Mouse (Mus musculus) embryonic facial prominence, embryonic 13.5 days (tissue): ENCODE measurements around the gene Ciao2b. TPM values are rescaled to one million over a fixed set of nuclear protein-coding genes. Genes with fewer than 3 reads are reported as not detected.

Experiments used
- ATAC-seq: fragments of 200-750 bp; cut with Nextera tagmentation; 2 replicates; pipeline ENCODE4 v1.8.0; 2017; ENCODE audit warnings: low read depth; ENCODE audit not compliant: insufficient number of reproducible peaks, insufficient read depth, low FRiP score, low TSS enrichment
- H3K27ac ChIP-seq: fragments of 300-500 bp; sonication (generic); 2 replicates; pipeline ENCODE4 v1.5.1; 2015; ENCODE audit warnings: moderate library complexity, mild to moderate bottlenecking, inconsistent platforms
- H3K27me3 ChIP-seq: fragments of 300-500 bp; sonication (generic); 2 replicates; pipeline ENCODE4 v1.6.1; 2015; ENCODE audit warnings: mild to moderate bottlenecking, inconsistent platforms
- H3K36me3 ChIP-seq: fragments of 300-500 bp; sonication (generic); 2 replicates; pipeline ENCODE4 v1.6.1; 2015; ENCODE audit warnings: mild to moderate bottlenecking, inconsistent platforms
- H3K4me1 ChIP-seq: fragments of 300-500 bp; sonication (generic); 2 replicates; pipeline ENCODE4 v1.6.1; 2015; ENCODE audit warnings: inconsistent platforms
- H3K4me2 ChIP-seq: fragments of 300-500 bp; sonication (generic); 2 replicates; pipeline ENCODE4 v1.6.1; 2015; ENCODE audit warnings: moderate library complexity, mild to moderate bottlenecking, inconsistent platforms
- H3K4me3 ChIP-seq: fragments of 300-500 bp; sonication (generic); 2 replicates; pipeline ENCODE4 v1.5.1; 2015; ENCODE audit warnings: mild to moderate bottlenecking, inconsistent platforms
- H3K9ac ChIP-seq: fragments of 300-500 bp; sonication (generic); 2 replicates; pipeline ENCODE4 v1.6.1; 2015; ENCODE audit warnings: mild to moderate bottlenecking, inconsistent platforms
- H3K9me3 ChIP-seq: fragments of 300-500 bp; sonication (generic); 2 replicates; pipeline ENCODE4 v1.6.1; 2016; ENCODE audit warnings: inconsistent platforms
- WGBS: fragments of 180-500 bp; shearing (Covaris S2); methylation state at CpG from one replicate; pipeline ENCODE4 v1.1.7; 2015; ENCODE audit warnings: mixed read lengths; 5-methylcytosine and 5-hydroxymethylcytosine counted together
- polyA plus RNA-seq: library from polyadenylated mRNA; unstranded; fragments of >200 nt; fragmentation: Nextera tagmentation; extraction: Ambion mirVana; gene quantifications from 2 replicates; pipeline ENCODE4 v1.2.1, GENCODE M21; 2015

Gene Ciao2b
- polyA plus RNA-seq, 1 experiment from 2014 or later, result 83.5 TPM

DNA sequence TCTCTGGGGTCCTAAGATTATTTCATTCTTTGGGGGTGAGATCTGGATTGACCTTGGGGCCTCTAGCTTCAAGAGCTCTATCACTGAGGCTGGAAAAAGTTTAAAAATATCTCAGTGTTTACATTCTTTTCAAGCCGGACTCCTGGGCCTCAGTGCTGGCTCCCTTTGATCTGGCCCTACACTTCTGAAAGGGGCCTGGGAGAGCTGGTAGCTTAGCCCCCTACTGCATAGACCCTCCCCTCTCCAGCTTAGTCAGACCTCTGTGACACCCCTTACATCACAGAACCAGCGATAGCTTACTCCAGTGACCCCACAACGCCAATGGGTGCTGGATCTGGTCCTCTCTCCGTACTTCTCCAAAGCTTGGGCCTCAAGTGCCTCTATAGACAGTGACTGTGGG lies 30.2 kb downstream of the Ciao2b start:
- no peak for ATAC-seq

DNA sequence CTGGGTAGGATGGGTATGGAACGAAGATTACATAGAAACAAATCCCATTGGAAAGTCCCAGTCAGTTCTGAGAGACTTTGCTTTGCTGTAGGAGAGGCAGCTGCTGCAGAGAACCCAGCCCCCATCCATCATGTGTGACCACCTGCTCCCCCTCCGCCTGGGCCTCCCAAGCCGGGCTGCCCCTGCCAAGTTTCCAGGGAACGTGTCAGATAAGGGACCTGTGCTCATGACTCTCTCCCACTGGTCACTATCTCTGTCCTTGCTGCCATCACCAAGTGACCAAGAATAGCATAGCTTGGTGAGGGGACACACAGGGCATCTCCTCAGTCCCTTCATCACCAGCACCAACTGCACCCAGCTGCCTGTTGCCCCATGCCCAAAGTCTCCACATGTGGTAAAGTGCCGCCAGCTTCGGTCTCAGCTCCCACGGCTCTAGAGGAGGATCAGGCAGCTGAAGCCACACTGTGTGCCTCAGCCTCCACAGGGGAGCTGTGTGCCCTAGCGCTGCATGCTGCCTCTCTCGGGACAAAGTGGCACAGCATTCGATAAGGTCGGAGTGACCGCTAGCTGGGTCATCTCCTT lies 31.5 kb downstream of the Ciao2b start:
- H3K36me3 ChIP-seq, result no peaks in the 10 kb centered on the region
- 86% methylated on average over 12 of the region's 12 CpGs for WGBS
- H3K9me3 ChIP-seq, result no peaks in the 10 kb centered on the region
- H3K27me3 ChIP-seq, result no peaks in the 10 kb centered on the region
- H3K4me1 ChIP-seq, result no peaks in the 10 kb centered on the region
- no peak for ATAC-seq
- H3K27ac ChIP-seq, result no peak overlapping the region
- H3K4me2 ChIP-seq, result no peak overlapping the region
- no peak overlapping the region for H3K4me3 ChIP-seq
- H3K9ac ChIP-seq, result no peak overlapping the region

More for the DNA sequence above, 30.2 kb downstream of the Ciao2b start:
- Histone ChIP-seq H3K27me3 (no peaks in the 10 kb centered on the region), H3K9ac (no peak overlapping the region), H3K9me3 (no peaks in the 10 kb centered on the region), H3K4me2 (no peak overlapping the region), H3K36me3 (no peaks in the 10 kb centered on the region), H3K27ac (no peak overlapping the region), H3K4me1 (no peaks in the 10 kb centered on the region), H3K4me3 (no peak overlapping the region)
- WGBS, result 73% methylated on average over 4 of the region's 4 CpGs

DNA sequence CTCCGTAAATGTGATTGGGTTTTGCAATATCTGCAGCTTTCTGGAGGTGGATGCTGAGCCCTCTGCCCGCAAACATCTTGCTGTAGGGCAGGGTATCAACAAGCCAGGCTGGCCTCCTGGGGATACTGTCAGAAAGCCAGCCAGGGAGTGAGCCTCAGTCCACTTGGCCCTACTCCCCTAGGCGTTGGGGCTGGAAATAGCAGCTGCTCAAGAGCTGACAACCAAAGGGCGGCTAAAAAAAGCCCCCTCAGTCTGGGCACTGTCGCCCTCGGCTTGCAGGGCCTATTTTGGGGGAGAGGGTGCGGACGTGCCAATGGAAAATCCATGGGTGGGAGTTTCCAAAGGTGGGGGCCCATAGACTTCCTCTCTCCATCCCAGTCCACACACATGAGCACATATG lies 32.5 kb downstream of the Ciao2b start:
- WGBS, result 75% methylated on average over 8 of the region's 8 CpGs
- ATAC-seq, result no peak
- Histone ChIP-seq H3K27ac (no peak overlapping the region), H3K27me3 (no peaks in the 10 kb centered on the region), H3K4me3 (no peak overlapping the region), H3K36me3 (no peaks in the 10 kb centered on the region), H3K9me3 (no peaks in the 10 kb centered on the region), H3K4me2 (no peak overlapping the region), H3K4me1 (no peaks in the 10 kb centered on the region), H3K9ac (no peak overlapping the region)

DNA sequence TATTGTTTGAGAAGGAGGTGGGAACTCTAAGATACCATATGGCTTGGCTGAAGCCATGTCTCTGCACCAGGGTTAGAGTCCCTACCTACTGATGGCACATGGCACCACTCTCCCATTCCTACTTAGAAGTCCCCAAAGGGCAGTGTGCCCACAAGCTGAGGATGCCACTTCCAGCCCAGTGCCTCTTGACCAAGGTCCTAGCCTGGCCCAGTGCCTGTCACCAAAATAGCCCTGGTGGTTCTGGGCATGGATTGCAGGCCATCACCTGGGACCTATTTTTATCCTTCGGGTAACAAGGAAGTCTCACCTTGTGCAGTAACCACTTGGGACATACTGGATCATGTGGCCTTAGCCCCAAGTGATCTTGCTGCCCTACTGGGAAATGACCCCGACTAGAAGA lies 33.8 kb downstream of the Ciao2b start:
- H3K9ac ChIP-seq, result no peak overlapping the region
- WGBS, result 65% methylated on average over 2 of the region's 2 CpGs
- no peaks in the 10 kb centered on the region for H3K4me1 ChIP-seq
- H3K36me3 ChIP-seq, result no peaks in the 10 kb centered on the region
- no peaks in the 10 kb centered on the region for H3K27me3 ChIP-seq
- H3K9me3 ChIP-seq, result no peaks in the 10 kb centered on the region
- no peak overlapping the region for H3K4me2 ChIP-seq
- no peak overlapping the region for H3K27ac ChIP-seq
- no peak for ATAC-seq
- no peak overlapping the region for H3K4me3 ChIP-seq

DNA sequence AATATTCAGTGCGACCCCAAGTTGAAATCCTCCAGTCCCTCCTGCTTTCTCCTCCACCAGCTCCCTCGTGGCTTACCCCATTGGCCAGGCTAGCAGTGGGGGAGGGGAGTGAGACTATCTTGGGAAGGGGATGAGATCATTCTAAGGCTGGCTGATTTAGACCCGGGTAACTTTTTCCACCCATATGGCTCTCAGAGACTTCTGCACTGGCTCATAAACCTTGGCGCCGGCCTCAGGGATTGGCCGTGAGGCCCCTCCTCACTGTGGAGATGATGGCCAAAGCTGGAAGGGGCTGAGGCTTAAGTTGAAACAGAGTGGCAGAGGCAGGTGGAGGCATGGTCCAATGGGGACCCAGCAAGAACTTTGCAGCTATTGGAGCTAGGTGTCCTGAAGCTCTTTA lies 35.4 kb downstream of the Ciao2b start:
- Histone ChIP-seq H3K27me3 (peaks cover 2% of the 10 kb centered on the region; the same call in 1 of the 2 replicates), H3K27ac (no peak overlapping the region), H3K9ac (no peak overlapping the region), H3K4me3 (no peak overlapping the region), H3K4me2 (no peak overlapping the region), H3K36me3 (no peaks in the 10 kb centered on the region), H3K9me3 (no peaks in the 10 kb centered on the region), H3K4me1 (peaks cover 7% of the 10 kb centered on the region; the same call in 1 of the 2 replicates)
- WGBS, result 55% methylated on average over 6 of the region's 6 CpGs
- ATAC-seq, result no peak

DNA sequence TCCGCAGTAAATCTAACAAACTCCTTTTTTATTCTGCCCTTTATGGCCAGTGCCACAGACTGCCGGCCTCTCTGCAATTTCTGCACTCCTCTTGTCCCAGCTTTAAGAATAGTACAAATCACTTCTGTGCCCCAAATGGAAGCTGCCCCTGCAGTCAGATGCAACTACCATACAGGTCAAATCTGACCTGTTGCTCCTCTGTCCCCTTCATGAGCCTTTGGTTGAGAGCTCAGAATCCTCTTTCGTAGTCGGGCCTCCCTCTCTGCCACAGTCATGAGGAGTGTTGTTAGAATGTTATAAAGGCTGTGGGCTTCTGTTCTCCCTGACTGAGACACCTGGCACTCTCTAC lies 38.5 kb downstream of the Ciao2b start:
- WGBS, result 69% methylated on average over 4 of the region's 4 CpGs
- no peak for ATAC-seq
- H3K4me2 ChIP-seq, result peak overlapping the region; percentile 61
- H3K27me3 ChIP-seq, result peaks cover 6% of the 10 kb centered on the region; the same call in 1 of the 2 replicates
- H3K4me1 ChIP-seq, result peaks cover 7% of the 10 kb centered on the region; the same call in 1 of the 2 replicates
- H3K4me3 ChIP-seq, result no peak overlapping the region
- H3K9me3 ChIP-seq, result no peaks in the 10 kb centered on the region
- no peak overlapping the region for H3K27ac ChIP-seq
- H3K9ac ChIP-seq, result 0 out of 2 replicates have a peak overlapping the region, but pooled peaks have one; percentile 51
- no peaks in the 10 kb centered on the region for H3K36me3 ChIP-seq

DNA sequence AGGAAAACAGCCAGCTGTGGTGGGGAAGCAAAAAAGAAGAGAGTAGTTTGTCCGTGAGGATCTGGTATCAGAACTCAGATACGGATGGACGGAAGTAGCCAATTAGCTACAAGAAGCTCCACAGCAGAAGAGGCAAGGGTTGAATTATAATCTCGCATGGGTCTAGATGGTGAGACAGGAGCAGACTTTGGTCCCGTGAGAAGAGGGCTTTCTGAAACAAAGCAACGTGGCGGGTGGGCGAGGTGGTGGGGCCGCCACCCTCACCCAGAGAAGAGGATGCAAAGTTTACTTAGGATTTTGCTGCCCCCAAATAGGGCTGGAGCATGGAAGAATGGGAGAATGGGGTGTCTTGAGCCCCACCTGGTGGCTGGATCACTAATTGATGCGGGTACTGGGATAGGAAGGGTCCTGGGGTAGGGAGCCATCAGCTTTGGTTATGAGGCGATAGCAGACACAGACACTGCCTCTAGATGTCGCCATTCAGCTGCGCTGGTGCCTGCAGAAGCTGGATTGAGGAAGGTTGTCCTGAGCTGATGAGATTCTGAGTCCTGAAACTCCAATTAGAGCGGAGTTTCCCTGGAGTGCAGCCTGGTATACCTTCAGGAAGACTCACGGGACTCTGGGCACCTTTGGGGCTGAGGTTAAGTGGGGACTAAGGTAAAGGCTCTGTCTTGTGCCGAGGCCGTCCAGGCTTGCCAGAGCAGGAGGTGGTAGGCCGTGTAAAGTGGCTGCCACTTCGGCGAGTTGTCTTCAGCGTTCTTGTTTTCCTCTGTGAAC lies 39.1 kb downstream of the Ciao2b start:
- H3K4me3 ChIP-seq, result peak overlapping the region; percentile 38
- H3K36me3 ChIP-seq, result no peaks in the 10 kb centered on the region
- peaks cover 6% of the 10 kb centered on the region; the same call in 1 of the 2 replicates for H3K27me3 ChIP-seq
- ATAC-seq, result peak; percentile 87
- 19% methylated on average over 21 of the region's 21 CpGs for WGBS
- H3K9me3 ChIP-seq, result no peaks in the 10 kb centered on the region
- H3K4me1 ChIP-seq, result peaks cover 7% of the 10 kb centered on the region; the same call in 1 of the 2 replicates
- peak overlapping the region; percentile 61 for H3K4me2 ChIP-seq
- no peak overlapping the region for H3K27ac ChIP-seq
- peak overlapping the region; percentile 54 for H3K9ac ChIP-seq

DNA sequence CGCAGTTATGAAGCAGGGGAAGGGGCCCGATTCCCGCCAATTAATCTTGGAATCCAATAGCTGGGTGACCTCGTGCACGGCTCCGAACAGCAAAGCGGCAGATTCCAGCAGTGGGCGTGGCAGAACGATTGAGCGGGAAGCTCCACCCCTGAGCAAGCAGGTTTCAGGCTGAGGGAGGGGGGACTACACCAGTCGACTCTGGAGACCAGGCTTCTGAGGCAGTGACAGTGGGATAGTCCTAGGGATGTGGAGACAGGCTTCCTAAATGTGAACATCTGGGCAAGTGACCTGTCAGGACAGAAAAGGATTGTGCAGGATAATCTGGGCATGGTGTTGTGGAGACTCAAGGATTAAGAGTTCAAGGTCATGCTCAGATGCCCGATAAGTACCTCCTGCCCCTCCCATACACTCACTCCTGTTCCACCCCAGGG lies 39.8 kb downstream of the Ciao2b start:
- peaks cover 7% of the 10 kb centered on the region; the same call in 1 of the 2 replicates for H3K4me1 ChIP-seq
- H3K9me3 ChIP-seq, result no peaks in the 10 kb centered on the region
- no peak overlapping the region for H3K27ac ChIP-seq
- no peaks in the 10 kb centered on the region for H3K36me3 ChIP-seq
- H3K9ac ChIP-seq, result peak overlapping the region; percentile 54; the same call in 1 of the 2 replicates
- H3K4me2 ChIP-seq, result peak overlapping the region; percentile 61
- under 1% methylated on average over 12 of the region's 12 CpGs for WGBS
- peaks cover 6% of the 10 kb centered on the region; the same call in 1 of the 2 replicates for H3K27me3 ChIP-seq
- peak overlapping the region; percentile 38 for H3K4me3 ChIP-seq
- no peak; the same call in 1 of the 2 replicates for ATAC-seq

DNA sequence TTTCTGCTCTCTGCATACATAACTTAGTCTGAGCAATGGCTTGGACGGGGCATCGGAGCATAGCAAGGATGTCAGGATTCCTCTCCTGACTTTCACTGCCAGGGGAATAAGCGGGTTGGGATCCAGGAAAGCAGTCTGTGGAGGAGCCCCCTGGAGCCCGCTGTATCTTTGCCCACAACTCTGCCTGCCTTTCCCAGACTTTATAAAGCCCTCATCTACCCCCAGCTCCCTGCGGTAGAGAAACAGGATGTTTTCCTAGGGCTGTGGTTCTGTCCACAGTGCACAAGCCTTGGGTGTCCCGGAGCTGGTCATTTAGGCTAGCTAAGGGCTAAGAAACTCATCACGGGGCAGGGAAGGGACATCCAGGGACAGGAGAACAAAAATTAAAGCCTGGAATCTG lies 40.4 kb downstream of the Ciao2b start:
- no peak for ATAC-seq
- Histone ChIP-seq H3K27me3 (peaks cover 6% of the 10 kb centered on the region; the same call in 1 of the 2 replicates), H3K4me1 (peaks cover 7% of the 10 kb centered on the region; the same call in 1 of the 2 replicates), H3K9me3 (no peaks in the 10 kb centered on the region), H3K27ac (no peak overlapping the region), H3K9ac (no peak overlapping the region), H3K4me3 (no peak overlapping the region), H3K36me3 (peaks cover 4% of the 10 kb centered on the region), H3K4me2 (peak overlapping the region; percentile 61)
- WGBS, result 25% methylated on average over 7 of the region's 7 CpGs

DNA sequence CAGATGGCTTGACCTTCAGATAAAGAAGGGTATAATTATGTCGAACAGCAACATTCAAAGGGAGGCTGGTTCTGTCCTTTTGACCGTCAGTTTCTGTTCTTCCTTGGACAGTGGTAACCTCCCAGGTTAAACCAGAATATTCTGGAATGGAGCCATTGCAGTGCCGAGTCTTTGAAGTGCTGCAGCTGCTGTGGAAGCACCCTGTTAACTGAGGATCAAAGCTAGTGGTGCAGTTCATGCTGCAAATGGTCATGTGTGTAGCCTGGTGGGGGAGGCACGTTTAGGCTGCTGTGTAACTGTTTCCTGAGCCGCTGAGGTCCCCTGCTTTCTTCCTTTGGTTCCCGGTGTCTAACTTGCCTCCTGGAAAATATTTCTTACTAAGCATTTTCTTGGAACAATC lies 43.3 kb downstream of the Ciao2b start:
- H3K9me3 ChIP-seq, result no peaks in the 10 kb centered on the region
- no peak overlapping the region for H3K4me2 ChIP-seq
- WGBS, result 56% methylated on average over 6 of the region's 6 CpGs
- H3K9ac ChIP-seq, result no peak overlapping the region
- peaks cover 6% of the 10 kb centered on the region; the same call in 1 of the 2 replicates for H3K27me3 ChIP-seq
- no peak overlapping the region for H3K4me3 ChIP-seq
- ATAC-seq, result no peak
- no peak overlapping the region for H3K27ac ChIP-seq
- peaks cover 7% of the 10 kb centered on the region; the same call in 1 of the 2 replicates for H3K4me1 ChIP-seq
- H3K36me3 ChIP-seq, result peaks cover 31% of the 10 kb centered on the region

DNA sequence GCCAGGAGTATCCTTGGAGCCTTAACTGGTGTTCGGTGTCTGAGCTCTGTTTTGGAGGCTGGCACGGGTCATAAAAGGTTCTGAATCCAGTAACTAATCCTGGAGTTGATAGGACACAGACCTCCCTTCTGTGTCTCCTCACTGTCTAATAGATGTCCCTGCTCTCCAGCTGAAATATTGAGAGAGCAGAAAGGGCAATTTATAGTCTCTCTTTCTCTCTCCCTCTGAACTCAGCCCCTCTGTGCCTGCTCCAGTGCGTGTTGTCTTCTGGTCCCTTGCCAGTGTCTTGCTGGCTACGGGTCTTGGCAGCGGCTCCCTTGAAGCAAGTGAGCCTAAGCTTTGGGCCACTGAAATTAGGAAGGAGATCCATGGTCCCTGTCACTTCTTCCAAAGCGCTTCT lies 44.1 kb downstream of the Ciao2b start:
- H3K27ac ChIP-seq, result no peak overlapping the region
- no peak overlapping the region for H3K4me3 ChIP-seq
- WGBS, result 81% methylated on average over 6 of the region's 6 CpGs
- H3K27me3 ChIP-seq, result peaks cover 6% of the 10 kb centered on the region; the same call in 1 of the 2 replicates
- H3K4me2 ChIP-seq, result no peak overlapping the region
- no peaks in the 10 kb centered on the region for H3K9me3 ChIP-seq
- ATAC-seq, result no peak
- H3K9ac ChIP-seq, result no peak overlapping the region
- H3K36me3 ChIP-seq, result peaks cover 32% of the 10 kb centered on the region
- H3K4me1 ChIP-seq, result peaks cover 9% of the 10 kb centered on the region; the same call in 1 of the 2 replicates
